Mouse (Mus musculus) embryonic facial prominence, embryonic 10.5 days (tissue): ENCODE results near the gene Rbfox2. TPM values are rescaled to one million over a fixed set of nuclear protein-coding genes. Genes with fewer than 3 reads are reported as not detected.

Experiments
- DNase-seq: peaks from one replicate; pipeline ENCODE4 v3.0.0-alpha.2; 2017; ENCODE audit warnings: low spot score
- H3K27ac ChIP-seq: fragments of 300-500 bp; sonication (generic); replicated peaks from 2 replicates; pipeline ENCODE4 v1.5.1; 2016; ENCODE audit warnings: mild to moderate bottlenecking
- H3K27me3 ChIP-seq: fragments of 300-500 bp; sonication (generic); replicated peaks from 2 replicates; pipeline ENCODE4 v1.6.1; 2016; ENCODE audit warnings: low read depth, mild to moderate bottlenecking; ENCODE audit not compliant: poor library complexity, severe bottlenecking
- H3K36me3 ChIP-seq: fragments of 300-500 bp; sonication (generic); replicated peaks from 2 replicates; pipeline ENCODE4 v1.6.1; 2016; ENCODE audit warnings: mild to moderate bottlenecking, moderate library complexity
- H3K4me1 ChIP-seq: fragments of 300-500 bp; sonication (generic); 2 replicates; pipeline ENCODE4 v1.6.1; 2016
- H3K4me3 ChIP-seq: fragments of 300-500 bp; sonication (generic); 2 replicates; pipeline ENCODE4 v1.5.1; 2016; ENCODE audit warnings: mild to moderate bottlenecking, moderate library complexity
- H3K9me3 ChIP-seq: fragments of 300-500 bp; sonication (generic); 2 replicates; pipeline ENCODE4 v1.6.1; 2016; ENCODE audit warnings: mild to moderate bottlenecking
- WGBS: fragments of 180-500 bp; shearing (Covaris S2); methylation state at CpG from one replicate; pipeline ENCODE4 v1.1.7; 2016; 5-methylcytosine and 5-hydroxymethylcytosine counted together
- polyA plus RNA-seq: library from polyadenylated mRNA; unstranded; fragments of >200 nt; fragmentation: Nextera tagmentation; extraction: Ambion mirVana; gene quantifications from 2 replicates; pipeline ENCODE4 v1.2.1, GENCODE M21; 2016

The Rbfox2 gene
- polyA plus RNA-seq, 1 experiment from 2014 or later: 60.7 TPM

GRCm38 (mm10) chr15:77160848-77161247, 146.0 kb downstream of the Rbfox2 start:
- H3K27ac ChIP-seq: no peak overlapping the region
- no peaks in the 10 kb centered on the region for H3K9me3 ChIP-seq
- peaks cover 58% of the 10 kb centered on the region for H3K4me1 ChIP-seq
- DNase-seq: no peak
- no peaks in the 10 kb centered on the region; the same call in 1 of the 2 replicates for H3K36me3 ChIP-seq
- no peak overlapping the region for H3K4me3 ChIP-seq
- no peaks in the 10 kb centered on the region for H3K27me3 ChIP-seq
- 97% methylated on average over 4 of the region's 4 CpGs for WGBS

- H3K27ac ChIP-seq: no peak overlapping the region
- no peaks in the 10 kb centered on the region for H3K27me3 ChIP-seq
- no peaks in the 10 kb centered on the region; the same call in 1 of the 2 replicates for H3K36me3 ChIP-seq
- H3K4me1 ChIP-seq: peaks cover 53% of the 10 kb centered on the region
- H3K4me3 ChIP-seq: no peak overlapping the region
- 76% methylated on average over 3 of the region's 3 CpGs for WGBS
- no peaks in the 10 kb centered on the region for H3K9me3 ChIP-seq
- no peak for DNase-seq
These were observed 150.3 kb downstream of the Rbfox2 start for GRCm38 (mm10) chr15:77156525-77156924.

- H3K9me3 ChIP-seq: no peaks in the 10 kb centered on the region
- 69% methylated on average over 10 of the region's 10 CpGs for WGBS
- no peak overlapping the region for H3K27ac ChIP-seq
- DNase-seq: no peak
- peaks cover under 1% of the 10 kb centered on the region; the same call in 1 of the 2 replicates for H3K36me3 ChIP-seq
- no peaks in the 10 kb centered on the region for H3K27me3 ChIP-seq
- 0 out of 2 replicates have a peak overlapping the region, but pooled peaks have one; percentile 63 for H3K4me3 ChIP-seq
- peaks cover 63% of the 10 kb centered on the region for H3K4me1 ChIP-seq
These were observed 152.5 kb downstream of the Rbfox2 start for GRCm38 (mm10) chr15:77154248-77154785.

GRCm38 (mm10) chr15:77153625-77154024, 153.2 kb downstream of the Rbfox2 start:
- H3K27ac ChIP-seq: peak overlapping the region; percentile 90
- H3K4me3 ChIP-seq: peak overlapping the region; percentile 63
- H3K9me3 ChIP-seq: no peaks in the 10 kb centered on the region
- H3K36me3 ChIP-seq: peaks cover 7% of the 10 kb centered on the region; the same call in 1 of the 2 replicates
- H3K27me3 ChIP-seq: no peaks in the 10 kb centered on the region
- 1% methylated on average over 12 of the region's 12 CpGs for WGBS
- peaks cover 69% of the 10 kb centered on the region for H3K4me1 ChIP-seq
- peak; percentile 89 for DNase-seq

DNA sequence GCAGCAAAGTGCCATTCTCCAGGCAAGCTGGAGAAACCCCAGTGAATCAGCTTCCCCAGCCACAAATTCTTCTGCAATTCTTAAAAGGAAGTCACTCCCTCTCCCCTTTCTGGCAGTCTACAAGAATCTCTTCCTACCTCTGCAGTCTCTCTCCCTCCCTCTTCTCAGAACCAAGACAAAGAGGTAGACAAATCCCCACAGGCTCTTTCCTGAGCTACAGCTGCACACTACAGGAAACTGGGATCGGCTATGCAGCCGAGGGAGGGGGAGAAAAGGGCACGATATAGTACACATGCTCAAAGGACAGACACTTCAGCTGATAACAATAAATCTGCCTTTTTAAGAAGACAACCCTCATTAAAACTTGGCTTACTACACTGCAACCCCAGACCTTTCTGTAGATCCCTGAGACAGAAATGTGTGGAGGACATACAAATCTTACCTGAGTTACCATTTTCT, 153.7 kb downstream of the Rbfox2 start:
- WGBS: 0% methylated on average over 3 of the region's 3 CpGs
- Histone ChIP-seq H3K4me1 (peaks cover 69% of the 10 kb centered on the region), H3K27me3 (no peaks in the 10 kb centered on the region), H3K36me3 (peaks cover 7% of the 10 kb centered on the region; the same call in 1 of the 2 replicates), H3K9me3 (no peaks in the 10 kb centered on the region), H3K4me3 (peak overlapping the region; percentile 63), H3K27ac (peak overlapping the region; percentile 90)
- DNase-seq: peak; percentile 50

DNA sequence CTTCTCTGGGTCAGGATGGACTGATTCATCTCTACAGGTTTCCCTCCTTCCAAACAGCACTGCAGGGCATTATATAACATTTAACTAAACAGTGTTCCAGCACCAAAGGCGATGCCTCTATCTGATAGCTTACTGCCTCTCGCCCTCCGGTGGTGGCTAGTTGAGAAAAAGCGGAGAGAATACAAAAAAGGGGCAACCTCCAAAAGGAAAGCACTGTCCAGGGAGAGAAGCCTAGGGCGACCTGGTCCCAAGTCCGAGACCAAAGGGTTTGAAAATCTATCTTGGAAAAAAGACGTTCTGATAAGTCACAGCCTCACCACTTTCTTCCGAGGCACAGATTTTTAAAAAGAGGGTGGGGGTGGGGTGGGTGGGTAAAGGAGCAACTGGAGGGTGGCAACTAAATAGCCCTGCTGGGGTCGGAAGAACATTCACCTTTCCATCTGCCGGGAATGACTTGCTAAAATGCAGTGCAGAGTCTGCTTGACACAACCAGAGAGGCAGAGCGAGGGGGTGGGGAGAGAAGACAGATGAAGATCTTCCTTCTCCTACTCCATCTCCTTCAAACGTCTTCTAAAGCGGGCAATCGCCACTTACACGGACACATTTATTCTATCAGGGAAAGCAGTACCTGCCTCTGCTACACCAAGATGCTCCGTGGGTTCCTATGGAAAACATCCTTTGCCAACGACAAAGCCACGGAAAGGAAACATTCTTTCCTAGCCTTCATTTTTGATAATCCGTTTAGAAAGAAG, 154.3 kb downstream of the Rbfox2 start:
- Histone ChIP-seq H3K9me3 (no peaks in the 10 kb centered on the region), H3K27ac (peak overlapping the region; percentile 90), H3K27me3 (no peaks in the 10 kb centered on the region), H3K4me3 (peak overlapping the region; percentile 63), H3K4me1 (peaks cover 69% of the 10 kb centered on the region), H3K36me3 (peaks cover 7% of the 10 kb centered on the region; the same call in 1 of the 2 replicates)
- 1% methylated on average over 19 of the region's 19 CpGs for WGBS
- DNase-seq: peak; percentile 39

- WGBS: 5% methylated on average over 4 of the region's 4 CpGs
- DNase-seq: peak; percentile 26
- Histone ChIP-seq H3K4me3 (peak overlapping the region; percentile 63), H3K27me3 (no peaks in the 10 kb centered on the region), H3K4me1 (peaks cover 66% of the 10 kb centered on the region), H3K36me3 (peaks cover 13% of the 10 kb centered on the region; the same call in 1 of the 2 replicates), H3K9me3 (no peaks in the 10 kb centered on the region), H3K27ac (peak overlapping the region; percentile 90)
These were observed 155.0 kb downstream of the Rbfox2 start for GRCm38 (mm10) chr15:77151816-77152215.

GRCm38 (mm10) chr15:77151178-77151577, 155.6 kb downstream of the Rbfox2 start:
- H3K9me3 ChIP-seq: no peaks in the 10 kb centered on the region
- peaks cover 60% of the 10 kb centered on the region for H3K4me1 ChIP-seq
- 0 out of 2 replicates have a peak, but pooled peaks cover 14% of the 10 kb centered on the region for H3K36me3 ChIP-seq
- no peak for DNase-seq
- 53% methylated on average over 8 of the region's 8 CpGs for WGBS
- peak overlapping the region; percentile 63 for H3K4me3 ChIP-seq
- H3K27ac ChIP-seq: peak overlapping the region; percentile 30; the same call in 1 of the 2 replicates
- H3K27me3 ChIP-seq: no peaks in the 10 kb centered on the region

- no peaks in the 10 kb centered on the region for H3K27me3 ChIP-seq
- peaks cover 58% of the 10 kb centered on the region for H3K4me1 ChIP-seq
- H3K9me3 ChIP-seq: no peaks in the 10 kb centered on the region
- H3K36me3 ChIP-seq: 0 out of 2 replicates have a peak, but pooled peaks cover 14% of the 10 kb centered on the region
- 8% methylated on average over 3 of the region's 3 CpGs for WGBS
- H3K27ac ChIP-seq: peak overlapping the region; percentile 82
- peak; percentile 31 for DNase-seq
- H3K4me3 ChIP-seq: peak overlapping the region; percentile 63
These were observed 156.4 kb downstream of the Rbfox2 start for GRCm38 (mm10) chr15:77150424-77150841.

- 53% methylated on average over 3 of the region's 3 CpGs for WGBS
- Histone ChIP-seq H3K9me3 (no peaks in the 10 kb centered on the region), H3K27me3 (no peaks in the 10 kb centered on the region), H3K36me3 (0 out of 2 replicates have a peak, but pooled peaks cover 14% of the 10 kb centered on the region), H3K4me3 (peak overlapping the region; percentile 63), H3K4me1 (peaks cover 58% of the 10 kb centered on the region), H3K27ac (peak overlapping the region; percentile 82)
- no peak for DNase-seq
These were observed 156.8 kb downstream of the Rbfox2 start for GRCm38 (mm10) chr15:77150000-77150399.

DNA sequence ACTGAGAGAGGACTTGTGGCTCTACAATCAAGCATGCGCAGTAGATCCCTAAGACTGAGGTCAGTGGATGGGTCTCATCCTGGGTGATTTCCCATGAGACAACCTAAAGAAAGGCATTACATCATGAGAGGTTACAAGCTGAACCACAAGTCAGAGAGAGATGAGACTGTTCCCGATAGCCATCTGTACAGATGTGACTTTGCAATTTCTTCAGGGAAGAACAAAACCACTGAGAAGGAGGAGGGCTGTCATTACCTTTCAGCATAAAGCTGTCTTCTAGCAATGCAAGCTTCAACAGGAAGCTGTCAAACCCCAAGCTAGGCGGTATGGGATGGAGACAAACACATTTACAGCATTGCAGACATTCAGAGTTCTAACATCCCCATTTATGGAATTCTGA, 157.3 kb downstream of the Rbfox2 start:
- DNase-seq: no peak
- no peaks in the 10 kb centered on the region for H3K27me3 ChIP-seq
- H3K4me1 ChIP-seq: peaks cover 58% of the 10 kb centered on the region
- no peak overlapping the region for H3K27ac ChIP-seq
- H3K36me3 ChIP-seq: 0 out of 2 replicates have a peak, but pooled peaks cover 14% of the 10 kb centered on the region
- 0 out of 2 replicates have a peak overlapping the region, but pooled peaks have one; percentile 63 for H3K4me3 ChIP-seq
- WGBS: 83% methylated on average over 3 of the region's 3 CpGs
- no peaks in the 10 kb centered on the region for H3K9me3 ChIP-seq

DNA sequence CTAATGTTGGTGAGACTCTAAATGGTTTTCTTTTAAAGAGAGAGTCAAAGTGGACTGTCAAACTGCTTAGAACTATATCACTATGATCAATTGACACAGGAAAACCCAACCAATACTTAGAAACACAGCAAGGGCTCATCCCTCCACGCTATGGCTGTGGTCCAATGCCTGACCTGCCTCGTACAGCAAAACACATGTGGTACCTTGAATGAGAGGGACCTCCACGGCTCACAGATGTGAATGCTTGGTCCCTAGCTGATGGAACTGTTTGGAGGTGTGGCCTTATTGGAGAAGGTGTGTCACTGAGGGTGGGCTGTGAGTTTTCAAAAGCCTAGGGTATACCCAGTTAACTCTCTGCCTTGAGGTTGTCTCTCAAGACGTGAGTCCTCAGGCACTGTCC, 159.9 kb downstream of the Rbfox2 start:
- Histone ChIP-seq H3K4me3 (no peak overlapping the region), H3K36me3 (0 out of 2 replicates have a peak, but pooled peaks cover 14% of the 10 kb centered on the region), H3K9me3 (no peaks in the 10 kb centered on the region), H3K27me3 (no peaks in the 10 kb centered on the region), H3K27ac (no peak overlapping the region), H3K4me1 (peaks cover 42% of the 10 kb centered on the region)
- WGBS: 81% methylated on average over 4 of the region's 4 CpGs
- DNase-seq: no peak
